Mouse (Mus musculus) lung, embryonic 16.5 days (tissue): ENCODE results near the gene Lilra6. TPM values are rescaled to one million over a fixed set of nuclear protein-coding genes. Genes with fewer than 3 reads are reported as not detected.
"Not testable (repeated sequence)": the region's sequence is repeated elsewhere in the genome, so short reads cannot be mapped to it uniquely, and the experiment has no call there.

Experiments
- ATAC-seq: fragments of 200-750 bp; cut with Nextera tagmentation; 2 replicates; pipeline ENCODE4 v1.8.0; 2017; ENCODE audit warnings: low read depth, mild to moderate bottlenecking, moderate library complexity
- H3K27ac ChIP-seq: fragments of 300-500 bp; sonication (generic); 2 replicates; pipeline ENCODE4 v1.5.1; 2014; ENCODE audit warnings: mild to moderate bottlenecking, control low read depth, low read length
- H3K27me3 ChIP-seq: fragments of 300-500 bp; sonication (generic); 2 replicates; pipeline ENCODE4 v1.6.1; 2014; ENCODE audit warnings: low read depth, low read length, mixed read lengths; ENCODE audit not compliant: control insufficient read depth, insufficient read depth
- H3K36me3 ChIP-seq: fragments of 300-500 bp; sonication (generic); 2 replicates; pipeline ENCODE4 v1.6.1; 2014; ENCODE audit warnings: low read length; ENCODE audit not compliant: control insufficient read depth, insufficient read depth
- H3K4me1 ChIP-seq: fragments of 300-500 bp; sonication (generic); replicated peaks from 2 replicates; pipeline ENCODE4 v1.6.1; 2014; ENCODE audit warnings: low read length, mixed read lengths; ENCODE audit not compliant: control insufficient read depth, insufficient read depth
- H3K4me2 ChIP-seq: fragments of 300-500 bp; sonication (generic); 2 replicates; pipeline ENCODE4 v1.6.1; 2014; ENCODE audit warnings: low read depth, low read length, control low read depth
- H3K4me3 ChIP-seq: fragments of 300-500 bp; sonication (generic); 2 replicates; pipeline ENCODE4 v1.5.1; 2014; ENCODE audit warnings: mild to moderate bottlenecking, low read length, control low read depth
- H3K9ac ChIP-seq: fragments of 300-500 bp; sonication (generic); 2 replicates; pipeline ENCODE4 v1.6.1; 2014; ENCODE audit warnings: low read length, control low read depth
- H3K9me3 ChIP-seq: fragments of 300-500 bp; sonication (generic); 2 replicates; pipeline ENCODE4 v1.6.1; 2016; ENCODE audit warnings: low read length; ENCODE audit not compliant: control insufficient read depth
- WGBS: fragments of 180-500 bp; shearing (Covaris S2); extraction: QIAGEN DNeasy Blood & Tissue Kit; methylation state at CpG from one replicate; pipeline ENCODE4 v1.1.7; 2014; 5-methylcytosine and 5-hydroxymethylcytosine counted together
- polyA plus RNA-seq: library from polyadenylated mRNA; unstranded; fragments of >200 nt; fragmentation: Nextera tagmentation; extraction: Ambion mirVana; gene quantifications from 2 replicates; pipeline ENCODE4 v1.2.1, GENCODE M21; 2015

Lilra6 gene
- polyA plus RNA-seq, 1 experiment from 2014 or later: 0.36 TPM

DNA sequence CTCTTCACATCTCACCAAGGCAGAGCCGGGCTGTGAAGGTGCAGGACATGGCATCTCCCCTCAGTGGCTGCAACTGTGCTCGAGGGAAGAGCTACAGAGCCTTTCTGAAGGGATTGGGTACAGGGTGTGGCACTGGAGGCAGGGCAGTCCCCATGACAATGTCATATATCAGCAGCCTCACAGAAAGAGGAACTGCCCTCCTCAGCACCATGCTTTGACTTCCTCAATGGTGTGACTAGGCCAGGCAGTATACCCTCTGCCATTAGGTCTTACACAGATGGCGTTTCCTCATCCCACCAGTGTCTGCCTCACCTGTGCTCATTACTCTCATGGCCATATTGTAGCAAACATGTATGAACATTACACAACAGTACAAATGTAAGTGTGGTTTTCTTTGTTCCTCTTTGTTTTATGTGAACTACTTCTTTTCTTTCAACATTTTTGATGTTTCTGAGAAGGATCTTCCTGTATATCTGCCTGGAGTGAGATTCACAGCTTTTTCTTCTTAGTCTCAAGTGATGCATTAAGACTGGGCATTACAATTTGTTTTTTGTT lies 17.2 kb downstream of the Lilra6 start, which contains the start of gene Gm14548:
Gene Gm14548 (minus strand): TSS at position 85 of the 555 bp plus-strand sequence.
- WGBS: 52% methylated on average over 3 of the region's 3 CpGs

DNA sequence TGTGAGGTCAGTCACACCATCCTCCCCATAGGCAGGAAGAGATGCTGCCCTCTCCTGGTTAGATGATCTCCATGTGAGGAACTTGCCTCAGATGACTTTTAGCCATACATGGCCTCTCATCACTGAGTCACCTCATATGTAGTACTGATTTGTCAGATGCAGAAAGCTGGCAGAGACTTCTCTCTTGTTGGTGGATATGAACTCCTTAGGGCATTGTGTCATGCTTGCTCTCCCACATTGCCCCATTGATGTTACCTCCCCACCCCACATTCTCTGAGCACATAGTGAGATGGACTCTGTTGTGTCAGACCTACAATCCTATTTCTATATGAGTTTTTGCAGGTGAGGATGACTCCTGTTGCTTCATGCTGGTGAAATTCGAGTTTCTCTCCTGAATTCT lies 40.3 kb downstream of the Lilra6 start:
- H3K4me1 ChIP-seq, H3K9ac ChIP-seq, ATAC-seq, H3K36me3 ChIP-seq, H3K27ac ChIP-seq, H3K27me3 ChIP-seq, H3K4me2 ChIP-seq, H3K4me3 ChIP-seq, H3K9me3 ChIP-seq: not testable (repeated sequence)
- WGBS: no CpG with 5 or more reads among the region's 1 CpGs

More for the DNA sequence above, 17.2 kb downstream of the Lilra6 start, which contains the start of gene Gm14548:
- not testable (repeated sequence) for ATAC-seq, H3K36me3 ChIP-seq, H3K27ac ChIP-seq, H3K4me2 ChIP-seq, H3K4me3 ChIP-seq, H3K9ac ChIP-seq, H3K27me3 ChIP-seq, H3K9me3 ChIP-seq, H3K4me1 ChIP-seq

Other genes starting within 250 kb of the Lilra6 start
- gene Leng1, start 249.7 kb downstream of the Lilra6 start, polyA plus RNA-seq: 12.2 and 13.5 TPM in 2 replicates
- gene Tmc4, start 237.9 kb downstream of the Lilra6 start, polyA plus RNA-seq: 33.8 and 41.3 TPM in 2 replicates
- gene Tsen34, start 222.6 kb downstream of the Lilra6 start, polyA plus RNA-seq: 258 and 270 TPM in 2 replicates
- 47.0 and 51.3 TPM in 2 replicates for gene Mboat7, start 222.0 kb downstream of the Lilra6 start, polyA plus RNA-seq
- gene Rps9, start 211.5 kb downstream of the Lilra6 start, polyA plus RNA-seq: 1,423 and 1,469 TPM in 2 replicates
- 1.3 and 1.6 TPM in 2 replicates for gene Pirb, start 195.1 kb downstream of the Lilra6 start, polyA plus RNA-seq
- gene Gm15448, start 89.8 kb downstream of the Lilra6 start, polyA plus RNA-seq: 0.16 TPM in 1 of 2 replicates, not detected in the other
- gene Pira2, start 70.5 kb downstream of the Lilra6 start, polyA plus RNA-seq: 0.41 and 0.69 TPM in 2 replicates
- gene Gm14548, start 17.4 kb downstream of the Lilra6 start, polyA plus RNA-seq: 0.44 and 0.70 TPM in 2 replicates
- 0.88 and 0.91 TPM in 2 replicates for gene Lair1, start 147.7 kb upstream of the Lilra6 start, polyA plus RNA-seq
- gene Ttyh1, start 203.9 kb upstream of the Lilra6 start, polyA plus RNA-seq: 2.1 and 2.9 TPM in 2 replicates
- 54.0 and 56.1 TPM in 2 replicates for gene Leng8, start 221.5 kb upstream of the Lilra6 start, polyA plus RNA-seq
- 5.0 and 5.5 TPM in 2 replicates for gene Leng9, start 234.9 kb upstream of the Lilra6 start, polyA plus RNA-seq
- 46.2 and 49.2 TPM in 2 replicates for gene Cdc42ep5, start 249.4 kb upstream of the Lilra6 start, polyA plus RNA-seq